Mouse (Mus musculus): ENCODE results near the gene 0610040J01Rik. TPM values are rescaled to one million over a fixed set of nuclear protein-coding genes. Genes with fewer than 3 reads are reported as not detected.
"Not testable (repeated sequence)": the region's sequence is repeated elsewhere in the genome, so short reads cannot be mapped to it uniquely, and the experiment has no call there.

Gene 0610040J01Rik
- total and polyA plus RNA-seq, 3 experiments = not detected

DNA sequence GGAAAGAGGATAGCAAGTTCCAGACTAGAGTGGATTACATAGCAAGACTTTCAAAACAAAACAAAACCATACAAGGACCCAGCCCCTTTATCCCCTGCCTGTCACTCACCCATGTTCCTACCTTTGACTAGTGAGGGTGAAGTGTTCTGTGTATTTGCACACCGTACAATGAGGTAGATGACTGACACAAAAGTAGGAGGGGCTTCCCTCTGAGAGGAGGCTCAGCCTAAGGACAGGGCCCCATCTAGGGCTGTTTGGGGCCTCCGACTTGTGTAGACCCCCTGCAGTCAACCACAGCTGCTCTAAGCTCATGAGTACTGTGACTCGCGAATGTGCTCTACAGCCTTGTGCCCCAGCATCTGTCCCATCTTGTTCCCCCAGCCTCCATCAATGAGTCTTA lies 79.1 kb downstream of the 0610040J01Rik start:
- DNase-seq (ENCODE audit: extremely low read depth) = no peak
- no peaks in the 10 kb centered on the region for H3K36me3 ChIP-seq (replicated peaks in 1 of 2; ENCODE audit: control insufficient read depth in 1 of 2, insufficient read depth in 1 of 2, low read length in 1 of 2)
- no peaks in the 10 kb centered on the region for H3K9me3 ChIP-seq (replicated peaks; ENCODE audit: low read length)
- no peak overlapping the region for H3K9ac ChIP-seq (ENCODE audit: insufficient read depth, low read depth)
- H3K4me1 ChIP-seq (ENCODE audit: control insufficient read depth in 1 of 2, insufficient read depth in 2 of 2) = no peaks in the 10 kb centered on the region
- in situ Hi-C loops (cut with MboI; ENCODE audit: low pct_ligation_motif_present, low pct_unique_long_range_greater_than_20kb, low sequenced_read_pairs) (no loop called here), dilution Hi-C loops (cut with MboI; ENCODE audit: extremely low pct_ligation_motif_present, extremely low pct_unique_long_range_greater_than_20kb, low sequenced_read_pairs) (no loop called here)
- TF ChIP-seq E2F4 (IDR thresholded peaks at IDR 0.05; ENCODE audit: insufficient replicate concordance, low read depth, low read length) (no peak), TCF12 (IDR thresholded peaks at IDR 0.05; ENCODE audit: low read depth, low read length) (no peak), EP300 (IDR thresholded peaks at IDR 0.05; ENCODE audit: low read length) (no peak), ETS1 (conservative IDR thresholded peaks at IDR 0.05; ENCODE audit: low read depth, low read length) (no peak), ZMIZ1 (IDR thresholded peaks at IDR 0.05; ENCODE audit: low read depth, low read length) (no peak), MYC (IDR thresholded peaks at IDR 0.05; ENCODE audit: low read depth, low read length) (no peak), POLR2A (IDR thresholded peaks at IDR 0.05; ENCODE audit: low read depth, low read length) (no peak), IRF4 (IDR thresholded peaks at IDR 0.05; ENCODE audit: low read depth, low read length) (no peak)
- no peaks in the 10 kb centered on the region for H3K79me2 ChIP-seq (replicated peaks; ENCODE audit: control insufficient read depth, extremely low read depth, insufficient read depth, poor library complexity, severe bottlenecking)
- no peak overlapping the region for H3K4me3 ChIP-seq (replicated peaks in 1 of 3; ENCODE audit: low read depth in 2 of 3, low read length in 2 of 3, poor library complexity in 1 of 3)
- H3K4me2 ChIP-seq (ENCODE audit: insufficient read depth, low read depth, poor library complexity, severe bottlenecking) = no peak overlapping the region
- no peak overlapping the region for H3K27ac ChIP-seq (ENCODE audit: insufficient read depth, low read depth)
- H3K27me3 ChIP-seq (replicated peaks) = no peaks in the 10 kb centered on the region

GRCm38 (mm10) chr5:63891912-63892311 lies 79.7 kb downstream of the 0610040J01Rik start:
- Histone ChIP-seq H3K27ac (ENCODE audit: insufficient read depth, low read depth) (no peak overlapping the region), H3K27me3 (replicated peaks) (no peaks in the 10 kb centered on the region), H3K9ac (ENCODE audit: insufficient read depth, low read depth) (no peak overlapping the region), H3K4me1 (ENCODE audit: control insufficient read depth in 1 of 2, insufficient read depth in 2 of 2) (no peaks in the 10 kb centered on the region), H3K79me2 (replicated peaks; ENCODE audit: control insufficient read depth, extremely low read depth, insufficient read depth, poor library complexity, severe bottlenecking) (no peaks in the 10 kb centered on the region), H3K9me3 (replicated peaks; ENCODE audit: low read length) (no peaks in the 10 kb centered on the region), H3K4me2 (ENCODE audit: insufficient read depth, low read depth, poor library complexity, severe bottlenecking) (no peak overlapping the region), H3K4me3 (replicated peaks in 1 of 3; ENCODE audit: low read depth in 2 of 3, low read length in 2 of 3, poor library complexity in 1 of 3) (no peak overlapping the region), H3K36me3 (replicated peaks in 1 of 2; ENCODE audit: control insufficient read depth in 1 of 2, insufficient read depth in 1 of 2, low read length in 1 of 2) (no peaks in the 10 kb centered on the region)
- TF ChIP-seq ZNF384 (IDR thresholded peaks at IDR 0.05; ENCODE audit: low read depth, low read length) (no peak), MYC (IDR thresholded peaks at IDR 0.05; ENCODE audit: low read depth, low read length) (no peak)
- in situ Hi-C loops (cut with MboI; ENCODE audit: low pct_ligation_motif_present, low pct_unique_long_range_greater_than_20kb, low sequenced_read_pairs) (no loop called here), dilution Hi-C loops (cut with MboI; ENCODE audit: extremely low pct_ligation_motif_present, extremely low pct_unique_long_range_greater_than_20kb, low sequenced_read_pairs) (no loop called here)
- DNase-seq (ENCODE audit: extremely low read depth) = no peak

- H3K4me3 ChIP-seq (replicated peaks in 1 of 3; ENCODE audit: low read depth in 2 of 3, low read length in 2 of 3, poor library complexity in 1 of 3); H3K79me2 ChIP-seq (replicated peaks; ENCODE audit: control insufficient read depth, extremely low read depth, insufficient read depth, poor library complexity, severe bottlenecking); H3K36me3 ChIP-seq (replicated peaks in 1 of 2; ENCODE audit: control insufficient read depth in 1 of 2, insufficient read depth in 1 of 2, low read length in 1 of 2); H3K4me1 ChIP-seq (ENCODE audit: control insufficient read depth in 1 of 2, insufficient read depth in 2 of 2); dilution Hi-C loops (cut with MboI; ENCODE audit: extremely low pct_ligation_motif_present, extremely low pct_unique_long_range_greater_than_20kb, low sequenced_read_pairs); H3K27me3 ChIP-seq (replicated peaks); in situ Hi-C loops (cut with MboI; ENCODE audit: low pct_ligation_motif_present, low pct_unique_long_range_greater_than_20kb, low sequenced_read_pairs); H3K4me2 ChIP-seq (ENCODE audit: insufficient read depth, low read depth, poor library complexity, severe bottlenecking); H3K27ac ChIP-seq (ENCODE audit: insufficient read depth, low read depth); H3K9me3 ChIP-seq (replicated peaks; ENCODE audit: low read length); H3K9ac ChIP-seq (ENCODE audit: insufficient read depth, low read depth); DNase-seq (ENCODE audit: extremely low read depth): not testable (repeated sequence)
These were observed 85.0 kb downstream of the 0610040J01Rik start for GRCm38 (mm10) chr5:63897001-63897819.

Data from CH12.LX (cell line).